Mouse (Mus musculus) neural tube, embryonic 11.5 days (tissue): ENCODE measurements around the gene BC051019. TPM values are rescaled to one million over a fixed set of nuclear protein-coding genes. Genes with fewer than 3 reads are reported as not detected.

Experiments
- polyA plus RNA-seq: library from polyadenylated mRNA; unstranded; fragments of >200 nt; fragmentation: Nextera tagmentation; extraction: Ambion mirVana; gene quantifications from 2 replicates; pipeline ENCODE4 v1.2.1, GENCODE M21; 2014

Gene BC051019
- polyA plus RNA-seq, 1 experiment from 2014 or later, result 0.41 TPM

Other genes with a start within 250 kb of the BC051019 start
- gene Trim66, start 215.7 kb downstream of the BC051019 start, polyA plus RNA-seq, result 0.12 and 0.15 TPM in 2 replicates
- gene Rpl27a, start 204.7 kb downstream of the BC051019 start, polyA plus RNA-seq, result 115 and 120 TPM in 2 replicates
- 56.6 and 61.4 TPM in 2 replicates for gene St5, start 20.2 kb downstream of the BC051019 start, polyA plus RNA-seq
- 18.8 and 20.2 TPM in 2 replicates for gene Akip1, start 20.2 kb downstream of the BC051019 start, polyA plus RNA-seq
- not detected in 2 replicates for gene Ascl3, start 7.9 kb upstream of the BC051019 start, polyA plus RNA-seq
- 60.0 and 62.5 TPM in 2 replicates for gene Tmem9b, start 29.0 kb upstream of the BC051019 start, polyA plus RNA-seq
- 0.95 and 2.3 TPM in 2 replicates for gene Nrip3, start 58.2 kb upstream of the BC051019 start, polyA plus RNA-seq
- 19.4 and 22.1 TPM in 2 replicates for gene Scube2, start 141.8 kb upstream of the BC051019 start, polyA plus RNA-seq
- 56.7 TPM in 2 replicates for gene Dennd5a, start 236.6 kb upstream of the BC051019 start, polyA plus RNA-seq